Comparison of ENCODE assay signal across 8 mouse cellular contexts in genomic region chr12:31170546-31171160, GRCm38 (mm10).
A peak's percentile ranks its signal among the peaks of the same experiment; 100 is the strongest.
DNase-seq lines count a peak whose midpoint lies in the region; ATAC-seq lines count a peak whose summit lies in the region.

No protein-coding gene starts in this region.

- 83% methylated on average over 10 of the region's 10 CpGs for WGBS in heart, embryonic 12.5 days
- WGBS in limb, embryonic 13.5 days, result 70% methylated on average over 10 of the region's 10 CpGs

- peak; percentile 35 for DNase-seq in heart, postnatal 25 days (ENCODE audit: low spot score)
- peak; percentile 85 for DNase-seq in adrenal gland, postnatal 14 days
- DNase-seq in gastrocnemius, postnatal 14 days, result peak; percentile 67
- peak; percentile 20 to 69 for DNase-seq in urinary bladder, postnatal 36 days (ENCODE audit: low spot score in 2 of 2)
- no peak for DNase-seq in spleen, postnatal 10 days (ENCODE audit: low spot score in 2 of 2)
- no peak for DNase-seq in thymus, postnatal 10 days (ENCODE audit: low spot score in 2 of 2)

- H3K36me3 ChIP-seq in heart, embryonic 12.5 days, result no peaks in the 10 kb centered on the region
- no peaks in the 10 kb centered on the region for H3K36me3 ChIP-seq in limb, embryonic 13.5 days

- no peaks in the 10 kb centered on the region for H3K9me3 ChIP-seq in heart, embryonic 12.5 days (replicated peaks)
- H3K9me3 ChIP-seq in limb, embryonic 13.5 days, result 0 out of 2 replicates have a peak, but pooled peaks cover 7% of the 10 kb centered on the region

- H3K27ac ChIP-seq in heart, embryonic 12.5 days (ENCODE audit: poor library complexity, severe bottlenecking), result no peak overlapping the region
- 0 out of 2 replicates have a peak overlapping the region, but pooled peaks have one; percentile 15 for H3K27ac ChIP-seq in limb, embryonic 13.5 days

- no peak for ATAC-seq in heart, embryonic 12.5 days (ENCODE audit: insufficient number of reproducible peaks, low FRiP score)
- no peak for ATAC-seq in limb, embryonic 13.5 days (ENCODE audit: low FRiP score, low read depth)

- H3K9ac ChIP-seq in heart, embryonic 12.5 days, result no peak overlapping the region
- no peak overlapping the region for H3K9ac ChIP-seq in limb, embryonic 13.5 days

- intact Hi-C loops in heart, postnatal 25 days (cut with DNase I), result no loop called here
- intact Hi-C loops in gastrocnemius, postnatal 14 days (cut with DNase I; ENCODE audit: low total_unique reads), result no loop called here

- no peaks in the 10 kb centered on the region for H3K27me3 ChIP-seq in heart, embryonic 12.5 days (replicated peaks)
- H3K27me3 ChIP-seq in limb, embryonic 13.5 days, result no peaks in the 10 kb centered on the region

- peaks cover 12% of the 10 kb centered on the region; the same call in 1 of the 2 replicates for H3K4me1 ChIP-seq in heart, embryonic 12.5 days (replicated peaks)
- H3K4me1 ChIP-seq in limb, embryonic 13.5 days, result peaks cover 15% of the 10 kb centered on the region; the same call in 1 of the 2 replicates

- H3K4me3 ChIP-seq in heart, embryonic 12.5 days, result no peak overlapping the region
- no peak overlapping the region for H3K4me3 ChIP-seq in limb, embryonic 13.5 days

- H3K4me2 ChIP-seq in heart, embryonic 12.5 days, result no peak overlapping the region
- H3K4me2 ChIP-seq in limb, embryonic 13.5 days (replicated peaks), result no peak overlapping the region

Comparison
In these comparisons a context has a peak if more than half of its experiments do, and no peak if none do; other contexts are left out.
1. DNase-seq: peak in heart, postnatal 25 days (single experiment), adrenal gland, postnatal 14 days (single experiment), gastrocnemius, postnatal 14 days (single experiment) and urinary bladder, postnatal 36 days (2 of 2); none in spleen, postnatal 10 days (0 of 2) and thymus, postnatal 10 days (0 of 2).